8 mouse cellular contexts compared by ENCODE assay signal in genomic region chr10:128804271-128805091, GRCm38 (mm10). TPM values are rescaled to one million over a fixed set of nuclear protein-coding genes. Genes with fewer than 3 reads are reported as not detected.
DNase-seq lines count a peak whose midpoint lies in the region; ATAC-seq and TF ChIP-seq lines count a peak whose summit lies in the region.

Gene Tmem198b, minus strand, starts transcription at chr10:128804370.

- DNase-seq in CD4-positive helper T cell, adult 2 months (ENCODE audit: low read depth, low spot score) = peak; percentile 59
- DNase-seq in kidney, postnatal 0 days (ENCODE audit: low spot score) = peak; percentile 91
- DNase-seq in liver, embryonic 11.5 days (ENCODE audit: low spot score) = peak; percentile 80
- DNase-seq in naive thymus-derived CD4-positive, alpha-beta T cell, adult 2 months (ENCODE audit: low read depth) = peak; percentile 63

- no peaks in the 10 kb centered on the region for H3K9me3 ChIP-seq in heart, embryonic 13.5 days
- H3K9me3 ChIP-seq in kidney, postnatal 0 days (replicated peaks; ENCODE audit: low read length) = no peaks in the 10 kb centered on the region
- no peaks in the 10 kb centered on the region for H3K9me3 ChIP-seq in liver, embryonic 11.5 days (ENCODE audit: control insufficient read depth, low read length)
- H3K9me3 ChIP-seq in stomach, embryonic 16.5 days (replicated peaks; ENCODE audit: control insufficient read depth, low read length) = no peaks in the 10 kb centered on the region

- peak within 1 kb of the TSS; percentile 92 for H3K9ac ChIP-seq in heart, embryonic 13.5 days
- peak within 1 kb of the TSS; percentile 85 for H3K9ac ChIP-seq in kidney, postnatal 0 days (ENCODE audit: low read depth, low read length)
- H3K9ac ChIP-seq in liver, embryonic 11.5 days (ENCODE audit: low read depth, low read length) = peak within 1 kb of the TSS; percentile 76
- H3K9ac ChIP-seq in stomach, embryonic 16.5 days (ENCODE audit: low read length) = peak within 1 kb of the TSS; percentile 79

- no peak for TF ChIP-seq POLR2A in bone marrow, adult 2 months (IDR thresholded peaks at IDR 0.05; ENCODE audit: borderline replicate concordance, control insufficient read depth, low read depth, low read length)
- TF ChIP-seq POLR2A in embryonic fibroblast, embryonic 13.5 days (IDR thresholded peaks at IDR 0.05; ENCODE audit: low read depth, low read length) = peak; percentile 71; the same call in 1 of the 2 replicates

- H3K36me3 ChIP-seq in heart, embryonic 13.5 days = peaks cover 59% of the 10 kb centered on the region
- peaks cover 10% of the 10 kb centered on the region; the same call in 1 of the 2 replicates for H3K36me3 ChIP-seq in kidney, postnatal 0 days (ENCODE audit: insufficient read depth, low read length)
- H3K36me3 ChIP-seq in liver, embryonic 11.5 days (ENCODE audit: control insufficient read depth, insufficient read depth, low read length) = peaks cover 5% of the 10 kb centered on the region; the same call in 1 of the 2 replicates
- H3K36me3 ChIP-seq in stomach, embryonic 16.5 days (ENCODE audit: control insufficient read depth, insufficient read depth, low read length) = no peaks in the 10 kb centered on the region

- TF ChIP-seq CTCF in bone marrow, adult 2 months (IDR thresholded peaks at IDR 0.05; ENCODE audit: control insufficient read depth, insufficient read depth, low read length) = no peak
- no peak for TF ChIP-seq CTCF in embryonic fibroblast, embryonic 13.5 days (IDR thresholded peaks at IDR 0.05; ENCODE audit: borderline replicate concordance, insufficient read depth, low read length)
- no peak for TF ChIP-seq CTCF in kidney, postnatal 0 days (IDR thresholded peaks at IDR 0.05; ENCODE audit: low read depth)

- no peaks in the 10 kb centered on the region for H3K27me3 ChIP-seq in heart, embryonic 13.5 days (replicated peaks)
- H3K27me3 ChIP-seq in kidney, postnatal 0 days (ENCODE audit: insufficient read depth, low read length) = no peaks in the 10 kb centered on the region
- H3K27me3 ChIP-seq in liver, embryonic 11.5 days (replicated peaks; ENCODE audit: control insufficient read depth, insufficient read depth, low read length) = no peaks in the 10 kb centered on the region
- no peaks in the 10 kb centered on the region for H3K27me3 ChIP-seq in stomach, embryonic 16.5 days (ENCODE audit: control insufficient read depth, insufficient read depth, low read length)

- peak; percentile 47 for ATAC-seq in heart, embryonic 13.5 days (ENCODE audit: extremely low read depth, insufficient number of reproducible peaks, low FRiP score, low TSS enrichment)
- peak; percentile 52 for ATAC-seq in kidney, postnatal 0 days (replicated peaks; ENCODE audit: low FRiP score, low read depth)
- peak; percentile 50 for ATAC-seq in liver, embryonic 11.5 days (replicated peaks; ENCODE audit: low FRiP score)
- ATAC-seq in stomach, embryonic 16.5 days (ENCODE audit: insufficient read depth, low FRiP score) = peak; percentile 57

- H3K4me3 ChIP-seq in bone marrow, adult 2 months (replicated peaks; ENCODE audit: control insufficient read depth, low read depth, low read length) = peak within 1 kb of the TSS; percentile 96
- H3K4me3 ChIP-seq in embryonic fibroblast, embryonic 13.5 days (ENCODE audit: insufficient read depth, low read length) = peak within 1 kb of the TSS; percentile 73
- H3K4me3 ChIP-seq in heart, embryonic 13.5 days = peak within 1 kb of the TSS; percentile 77
- H3K4me3 ChIP-seq in kidney, postnatal 0 days (replicated peaks; ENCODE audit: low read depth, low read length) = peak within 1 kb of the TSS; percentile 74
- peak within 1 kb of the TSS; percentile 69 for H3K4me3 ChIP-seq in liver, embryonic 11.5 days (ENCODE audit: low read depth, low read length)
- peak within 1 kb of the TSS; percentile 56 for H3K4me3 ChIP-seq in stomach, embryonic 16.5 days (replicated peaks; ENCODE audit: low read length)

- peak within 1 kb of the TSS; percentile 78 for H3K4me2 ChIP-seq in heart, embryonic 13.5 days
- peak within 1 kb of the TSS; percentile 72 for H3K4me2 ChIP-seq in kidney, postnatal 0 days (ENCODE audit: low read length)
- H3K4me2 ChIP-seq in liver, embryonic 11.5 days = peak within 1 kb of the TSS; percentile 65
- peak within 1 kb of the TSS; percentile 83 for H3K4me2 ChIP-seq in stomach, embryonic 16.5 days (ENCODE audit: low read depth, low read length)

- H3K4me1 ChIP-seq in bone marrow, adult 2 months (ENCODE audit: control insufficient read depth, insufficient read depth, low read length) = peaks cover 4% of the 10 kb centered on the region; the same call in 1 of the 2 replicates
- peaks cover 9% of the 10 kb centered on the region; the same call in 1 of the 2 replicates for H3K4me1 ChIP-seq in embryonic fibroblast, embryonic 13.5 days (ENCODE audit: control insufficient read depth, insufficient read depth, low read length)
- H3K4me1 ChIP-seq in heart, embryonic 13.5 days = peaks cover 54% of the 10 kb centered on the region
- peaks cover 33% of the 10 kb centered on the region for H3K4me1 ChIP-seq in kidney, postnatal 0 days (replicated peaks; ENCODE audit: insufficient read depth, low read length)
- peaks cover 32% of the 10 kb centered on the region for H3K4me1 ChIP-seq in liver, embryonic 11.5 days (replicated peaks; ENCODE audit: control insufficient read depth, insufficient read depth, low read length)
- peaks cover 31% of the 10 kb centered on the region for H3K4me1 ChIP-seq in stomach, embryonic 16.5 days (ENCODE audit: control insufficient read depth, insufficient read depth, low read length)

- WGBS in bone marrow, adult 2 months = under 1% methylated on average over 28 of the region's 28 CpGs
- WGBS in heart, embryonic 13.5 days = under 1% methylated on average over 28 of the region's 28 CpGs
- 0% methylated on average over 28 of the region's 28 CpGs for WGBS in kidney, postnatal 0 days
- 0% methylated on average over 28 of the region's 28 CpGs for WGBS in liver, embryonic 11.5 days
- WGBS in stomach, embryonic 16.5 days = under 1% methylated on average over 28 of the region's 28 CpGs

- peak within 1 kb of the TSS; percentile 97 for H3K27ac ChIP-seq in bone marrow, adult 2 months (ENCODE audit: control insufficient read depth, insufficient read depth, low read depth, low read length, poor library complexity)
- H3K27ac ChIP-seq in embryonic fibroblast, embryonic 13.5 days (ENCODE audit: insufficient read depth, low read length) = peak within 1 kb of the TSS; percentile 95
- H3K27ac ChIP-seq in heart, embryonic 13.5 days (replicated peaks) = peak within 1 kb of the TSS; percentile 97
- H3K27ac ChIP-seq in kidney, postnatal 0 days = peak within 1 kb of the TSS; percentile 98
- H3K27ac ChIP-seq in liver, embryonic 11.5 days (ENCODE audit: low read depth, low read length) = peak within 1 kb of the TSS; percentile 87
- H3K27ac ChIP-seq in stomach, embryonic 16.5 days (ENCODE audit: low read length) = peak within 1 kb of the TSS; percentile 96

RNA-seq across cellular contexts. Expression of gene Tmem198b, which starts in this region (rescaled TPM):
- 2.8 and 8.3 TPM in 2 replicates for polyA plus RNA-seq in bone marrow, adult 2 months (2011; ENCODE audit: insufficient read depth, insufficient read length, low replicate concordance, missing spikeins)
- polyA plus RNA-seq in embryonic fibroblast, embryonic 13.5 days (2011; ENCODE audit: insufficient read length, low read depth, missing spikeins) = 34.4 and 44.8 TPM in 2 replicates
- 18.7 and 19.0 TPM in 2 replicates for polyA plus RNA-seq in heart, embryonic 13.5 days (2015; fragmentation: Nextera tagmentation; extraction: Ambion mirVana)
- polyA plus RNA-seq in kidney, postnatal 0 days (2015; fragmentation: Nextera tagmentation; extraction: Ambion mirVana) = 11.7 and 13.2 TPM in 2 replicates
- polyA plus RNA-seq in liver, embryonic 11.5 days (2014; fragmentation: Nextera tagmentation; extraction: Ambion mirVana) = 8.1 and 8.8 TPM in 2 replicates
- 17.3 and 18.2 TPM in 2 replicates for polyA plus RNA-seq in stomach, embryonic 16.5 days (2015; fragmentation: Nextera tagmentation; extraction: Ambion mirVana)

Comparison
In these comparisons a context has a peak if more than half of its experiments do, and no peak if none do; other contexts are left out.
1. Peak in every context shown above with its lines: DNase-seq, ATAC-seq, H3K4me3 ChIP-seq and H3K27ac ChIP-seq.